Mouse (Mus musculus) myocyte (in vitro differentiated cells): ENCODE measurements around the gene Midn.

ENCODE experiments used
- E2F4 ChIP-seq: IDR thresholded peaks from one replicate; pipeline ENCODE4 v1.6.1; 2011; ENCODE audit warnings: mild to moderate bottlenecking, control low read depth, moderate library complexity; ENCODE audit not compliant: insufficient read depth
- MYOG ChIP-seq, 3 experiments: IDR thresholded peaks; one replicate each; pipeline ENCODE4 v1.6.1; 2011; ENCODE audit warnings: control low read depth in 2 of 3, low read depth in 2 of 3, mild to moderate bottlenecking in 2 of 3; ENCODE audit not compliant: insufficient read length in 2 of 3, control insufficient read depth in 1 of 3, insufficient read depth in 1 of 3
- POLR2A ChIP-seq: IDR thresholded peaks from one replicate; pipeline ENCODE4 v1.6.1; 2011; ENCODE audit warnings: low read depth, mild to moderate bottlenecking, control low read depth, moderate library complexity; ENCODE audit not compliant: insufficient read length
- POLR2AphosphoS2 ChIP-seq: IDR thresholded peaks from one replicate; pipeline ENCODE4 v1.6.1; 2011; ENCODE audit warnings: low read depth, control low read depth; ENCODE audit not compliant: insufficient read length
- SRF ChIP-seq: IDR thresholded peaks from one replicate; pipeline ENCODE4 v1.6.1; 2011; ENCODE audit warnings: low read depth; ENCODE audit not compliant: control insufficient read depth, insufficient read length
- TCF12 ChIP-seq: IDR thresholded peaks from one replicate; pipeline ENCODE4 v1.6.1; 2011; ENCODE audit warnings: mild to moderate bottlenecking, control low read depth; ENCODE audit not compliant: poor library complexity, insufficient read depth, severe bottlenecking
- USF1 ChIP-seq: IDR thresholded peaks from one replicate; pipeline ENCODE4 v1.6.1; 2011; ENCODE audit warnings: low read depth, mild to moderate bottlenecking, control low read depth, moderate library complexity

DNA sequence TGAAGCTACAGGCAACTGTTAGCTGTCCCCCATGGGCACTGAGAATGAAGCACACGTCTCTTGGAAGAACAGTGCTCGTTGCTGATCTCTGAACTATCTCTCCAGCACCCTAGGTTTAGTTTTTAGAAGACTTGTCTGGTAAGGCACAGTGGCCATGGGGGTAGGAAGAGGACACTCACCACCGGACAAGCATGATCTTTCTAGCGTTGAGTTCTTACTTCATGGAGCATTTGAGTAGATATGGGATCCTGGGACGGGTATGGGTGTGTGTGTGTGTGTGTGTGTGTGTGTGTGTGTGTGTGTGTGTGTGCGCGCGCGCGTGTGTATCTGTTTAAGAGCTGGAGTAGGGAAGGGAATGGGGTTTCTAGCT, 7.4 kb upstream of the Midn start, which contains the start of gene Cbarp:
- TF ChIP-seq POLR2A (no peak), MYOG (IDR thresholded peaks at IDR 0.05; ENCODE audit: control insufficient read depth in 1 of 3, insufficient read depth in 1 of 3, insufficient read length in 2 of 3, low read depth in 2 of 3) (no peak), USF1 (no peak), SRF (no peak), POLR2AphosphoS2 (no peak), TCF12 (no peak), E2F4 (no peak)
